Mouse (Mus musculus): ENCODE data around the gene Man1a. TPM values are rescaled to one million over a fixed set of nuclear protein-coding genes. Genes with fewer than 3 reads are reported as not detected.

The Man1a gene
- polyA plus RNA-seq, 1 experiment from 2014 or later: 12.6 TPM

GRCm38 (mm10) chr10:54070496-54070895 lies 5.9 kb downstream of the Man1a start:
- no peak overlapping the region for H3K27ac ChIP-seq (ENCODE audit: low read depth, low read length)
- DNase-seq (ENCODE audit: low spot score) (no peak), ATAC-seq (replicated peaks; ENCODE audit: low FRiP score) (no peak)
- no peaks in the 10 kb centered on the region for H3K9me3 ChIP-seq (ENCODE audit: control insufficient read depth, low read length)
- peaks cover 2% of the 10 kb centered on the region; the same call in 1 of the 2 replicates for H3K36me3 ChIP-seq (ENCODE audit: control insufficient read depth, insufficient read depth, low read length)
- H3K9ac ChIP-seq (ENCODE audit: low read depth, low read length): no peak overlapping the region
- no peak overlapping the region for H3K4me3 ChIP-seq (ENCODE audit: low read depth, low read length)
- no peaks in the 10 kb centered on the region for H3K27me3 ChIP-seq (replicated peaks; ENCODE audit: control insufficient read depth, insufficient read depth, low read length)
- 89% methylated on average over 5 of the region's 5 CpGs for WGBS
- no peak overlapping the region; the same call in 1 of the 2 replicates for H3K4me2 ChIP-seq
- H3K4me1 ChIP-seq (replicated peaks; ENCODE audit: control insufficient read depth, insufficient read depth, low read length): peaks cover 14% of the 10 kb centered on the region

GRCm38 (mm10) chr10:54069412-54069811 lies 7.0 kb downstream of the Man1a start:
- DNase-seq (ENCODE audit: low spot score): no peak
- H3K4me2 ChIP-seq: no peak overlapping the region
- H3K9ac ChIP-seq (ENCODE audit: low read depth, low read length): no peak overlapping the region
- H3K4me1 ChIP-seq (replicated peaks; ENCODE audit: control insufficient read depth, insufficient read depth, low read length): peaks cover 14% of the 10 kb centered on the region
- no peaks in the 10 kb centered on the region for H3K9me3 ChIP-seq (ENCODE audit: control insufficient read depth, low read length)
- peaks cover 2% of the 10 kb centered on the region; the same call in 1 of the 2 replicates for H3K36me3 ChIP-seq (ENCODE audit: control insufficient read depth, insufficient read depth, low read length)
- no peak for ATAC-seq (replicated peaks; ENCODE audit: low FRiP score)
- no peak overlapping the region for H3K4me3 ChIP-seq (ENCODE audit: low read depth, low read length)
- WGBS: 94% methylated on average over 5 of the region's 5 CpGs
- H3K27me3 ChIP-seq (replicated peaks; ENCODE audit: control insufficient read depth, insufficient read depth, low read length): no peaks in the 10 kb centered on the region
- no peak overlapping the region for H3K27ac ChIP-seq (ENCODE audit: low read depth, low read length)

GRCm38 (mm10) chr10:54066683-54067082 lies 9.7 kb downstream of the Man1a start:
- Histone ChIP-seq H3K4me3 (ENCODE audit: low read depth, low read length) (no peak overlapping the region), H3K9ac (ENCODE audit: low read depth, low read length) (no peak overlapping the region), H3K4me2 (no peak overlapping the region), H3K9me3 (ENCODE audit: control insufficient read depth, low read length) (no peaks in the 10 kb centered on the region), H3K4me1 (replicated peaks; ENCODE audit: control insufficient read depth, insufficient read depth, low read length) (no peaks in the 10 kb centered on the region), H3K27ac (ENCODE audit: low read depth, low read length) (no peak overlapping the region), H3K27me3 (replicated peaks; ENCODE audit: control insufficient read depth, insufficient read depth, low read length) (no peaks in the 10 kb centered on the region), H3K36me3 (ENCODE audit: control insufficient read depth, insufficient read depth, low read length) (peaks cover 2% of the 10 kb centered on the region; the same call in 1 of the 2 replicates)
- ATAC-seq (replicated peaks; ENCODE audit: low FRiP score) (no peak), DNase-seq (ENCODE audit: low spot score) (no peak)

- Histone ChIP-seq H3K4me2 (no peak overlapping the region), H3K9ac (ENCODE audit: low read depth, low read length) (no peak overlapping the region), H3K36me3 (ENCODE audit: control insufficient read depth, insufficient read depth, low read length) (peaks cover 6% of the 10 kb centered on the region; the same call in 1 of the 2 replicates), H3K27ac (ENCODE audit: low read depth, low read length) (no peak overlapping the region), H3K9me3 (ENCODE audit: control insufficient read depth, low read length) (no peaks in the 10 kb centered on the region), H3K27me3 (replicated peaks; ENCODE audit: control insufficient read depth, insufficient read depth, low read length) (no peaks in the 10 kb centered on the region), H3K4me3 (ENCODE audit: low read depth, low read length) (no peak overlapping the region), H3K4me1 (replicated peaks; ENCODE audit: control insufficient read depth, insufficient read depth, low read length) (peaks cover 8% of the 10 kb centered on the region; the same call in 1 of the 2 replicates)
- 78% methylated on average over 8 of the region's 8 CpGs for WGBS
- ATAC-seq (replicated peaks; ENCODE audit: low FRiP score) (no peak), DNase-seq (ENCODE audit: low spot score) (no peak)
Observed at GRCm38 (mm10) chr10:54063551-54064260, 12.7 kb downstream of the Man1a start.

- H3K36me3 ChIP-seq (ENCODE audit: control insufficient read depth, insufficient read depth, low read length): peaks cover 6% of the 10 kb centered on the region; the same call in 1 of the 2 replicates
- H3K4me2 ChIP-seq: no peak overlapping the region
- WGBS: 90% methylated on average over 11 of the region's 11 CpGs
- no peak overlapping the region for H3K4me3 ChIP-seq (ENCODE audit: low read depth, low read length)
- DNase-seq (ENCODE audit: low spot score) (no peak), ATAC-seq (replicated peaks; ENCODE audit: low FRiP score) (no peak)
- no peak overlapping the region for H3K9ac ChIP-seq (ENCODE audit: low read depth, low read length)
- peaks cover 8% of the 10 kb centered on the region; the same call in 1 of the 2 replicates for H3K4me1 ChIP-seq (replicated peaks; ENCODE audit: control insufficient read depth, insufficient read depth, low read length)
- no peaks in the 10 kb centered on the region for H3K9me3 ChIP-seq (ENCODE audit: control insufficient read depth, low read length)
- no peaks in the 10 kb centered on the region for H3K27me3 ChIP-seq (replicated peaks; ENCODE audit: control insufficient read depth, insufficient read depth, low read length)
- H3K27ac ChIP-seq (ENCODE audit: low read depth, low read length): no peak overlapping the region
Observed at GRCm38 (mm10) chr10:54062835-54063234, 13.6 kb downstream of the Man1a start.

GRCm38 (mm10) chr10:54061159-54061558 lies 15.2 kb downstream of the Man1a start:
- WGBS: 93% methylated on average over 4 of the region's 4 CpGs
- peaks cover 8% of the 10 kb centered on the region; the same call in 1 of the 2 replicates for H3K4me1 ChIP-seq (replicated peaks; ENCODE audit: control insufficient read depth, insufficient read depth, low read length)
- peaks cover 6% of the 10 kb centered on the region; the same call in 1 of the 2 replicates for H3K36me3 ChIP-seq (ENCODE audit: control insufficient read depth, insufficient read depth, low read length)
- ATAC-seq (replicated peaks; ENCODE audit: low FRiP score) (0 out of 2 replicates have a peak, but pooled peaks have one; percentile 12), DNase-seq (ENCODE audit: low spot score) (no peak)
- H3K9me3 ChIP-seq (ENCODE audit: control insufficient read depth, low read length): no peaks in the 10 kb centered on the region
- H3K27ac ChIP-seq (ENCODE audit: low read depth, low read length): no peak overlapping the region
- H3K4me2 ChIP-seq: no peak overlapping the region
- no peaks in the 10 kb centered on the region for H3K27me3 ChIP-seq (replicated peaks; ENCODE audit: control insufficient read depth, insufficient read depth, low read length)
- no peak overlapping the region for H3K9ac ChIP-seq (ENCODE audit: low read depth, low read length)
- H3K4me3 ChIP-seq (ENCODE audit: low read depth, low read length): no peak overlapping the region

GRCm38 (mm10) chr10:54060587-54060986 lies 15.8 kb downstream of the Man1a start:
- no peak overlapping the region for H3K4me2 ChIP-seq
- 75% methylated on average over 7 of the region's 7 CpGs for WGBS
- ATAC-seq (replicated peaks; ENCODE audit: low FRiP score) (no peak), DNase-seq (ENCODE audit: low spot score) (no peak)
- H3K27ac ChIP-seq (ENCODE audit: low read depth, low read length): no peak overlapping the region
- H3K36me3 ChIP-seq (ENCODE audit: control insufficient read depth, insufficient read depth, low read length): peaks cover 4% of the 10 kb centered on the region; the same call in 1 of the 2 replicates
- no peak overlapping the region for H3K4me3 ChIP-seq (ENCODE audit: low read depth, low read length)
- peaks cover 8% of the 10 kb centered on the region; the same call in 1 of the 2 replicates for H3K4me1 ChIP-seq (replicated peaks; ENCODE audit: control insufficient read depth, insufficient read depth, low read length)
- no peak overlapping the region for H3K9ac ChIP-seq (ENCODE audit: low read depth, low read length)
- no peaks in the 10 kb centered on the region for H3K9me3 ChIP-seq (ENCODE audit: control insufficient read depth, low read length)
- no peaks in the 10 kb centered on the region for H3K27me3 ChIP-seq (replicated peaks; ENCODE audit: control insufficient read depth, insufficient read depth, low read length)

GRCm38 (mm10) chr10:54059679-54060249 lies 16.6 kb downstream of the Man1a start:
- no peak overlapping the region for H3K27ac ChIP-seq (ENCODE audit: low read depth, low read length)
- no peaks in the 10 kb centered on the region for H3K9me3 ChIP-seq (ENCODE audit: control insufficient read depth, low read length)
- 58% methylated on average over 6 of the region's 6 CpGs for WGBS
- ATAC-seq (replicated peaks; ENCODE audit: low FRiP score) (no peak), DNase-seq (ENCODE audit: low spot score) (no peak)
- H3K4me3 ChIP-seq (ENCODE audit: low read depth, low read length): no peak overlapping the region
- no peak overlapping the region for H3K4me2 ChIP-seq
- H3K9ac ChIP-seq (ENCODE audit: low read depth, low read length): no peak overlapping the region
- H3K36me3 ChIP-seq (ENCODE audit: control insufficient read depth, insufficient read depth, low read length): peaks cover 4% of the 10 kb centered on the region; the same call in 1 of the 2 replicates
- H3K27me3 ChIP-seq (replicated peaks; ENCODE audit: control insufficient read depth, insufficient read depth, low read length): no peaks in the 10 kb centered on the region
- H3K4me1 ChIP-seq (replicated peaks; ENCODE audit: control insufficient read depth, insufficient read depth, low read length): peaks cover 8% of the 10 kb centered on the region; the same call in 1 of the 2 replicates

Data from liver, embryonic 11.5 days (tissue).